Mouse (Mus musculus) heart, adult 2 months (tissue): ENCODE measurements around the gene Alg3. TPM values are rescaled to one million over a fixed set of nuclear protein-coding genes. Genes with fewer than 3 reads are reported as not detected.

Experiments used
- DNase-seq, 2 experiments: peaks; one replicate each; pipeline ENCODE4 v3.0.0; 2021
- H3K27ac ChIP-seq: fragments of 200-600 bp; 2 replicates; pipeline ENCODE4 v1.8.1; 2022
- H3K27me3 ChIP-seq: fragments of 200-500 bp; 2 replicates; pipeline ENCODE4 v1.6.1; 2012; ENCODE audit warnings: mild to moderate bottlenecking, low read length, inconsistent platforms, mixed read lengths; ENCODE audit not compliant: control insufficient read depth, insufficient read depth
- H3K36me3 ChIP-seq: fragments of 200-500 bp; 2 replicates; pipeline ENCODE4 v1.6.1; 2012; ENCODE audit warnings: low read length, inconsistent platforms; ENCODE audit not compliant: control insufficient read depth, insufficient read depth
- H3K4me1 ChIP-seq: fragments of 200-500 bp; 2 replicates; pipeline ENCODE4 v1.6.1; 2011; ENCODE audit warnings: low read length; ENCODE audit not compliant: control insufficient read depth, insufficient read depth
- H3K4me3 ChIP-seq: fragments of 200-600 bp; 2 replicates; pipeline ENCODE4 v1.8.1; 2022
- H3K79me2 ChIP-seq: fragments of 200-500 bp; replicated peaks from 2 replicates; pipeline ENCODE4 v1.6.1; 2012; ENCODE audit warnings: mild to moderate bottlenecking, inconsistent platforms, low read length, moderate library complexity, mixed read lengths; ENCODE audit not compliant: control insufficient read depth, insufficient read depth
- H3K9ac ChIP-seq: fragments of 200-500 bp; 2 replicates; pipeline ENCODE4 v1.6.1; 2012; ENCODE audit warnings: low read depth, mild to moderate bottlenecking, control low read depth, inconsistent platforms, low read length, mixed read lengths
- CTCF ChIP-seq: fragments of 200-600 bp; IDR thresholded peaks from 2 replicates; pipeline ENCODE4 v1.8.1; 2022; ENCODE audit warnings: antibody characterized with exemption, mild to moderate bottlenecking, moderate library complexity
- EP300 ChIP-seq: fragments of 200-500 bp; IDR thresholded peaks from 2 replicates; pipeline ENCODE4 v1.6.1; 2011; ENCODE audit warnings: low read depth, low read length, control low read depth; ENCODE audit not compliant: insufficient read depth
- POLR2A ChIP-seq: fragments of 200-500 bp; IDR thresholded peaks from 2 replicates; pipeline ENCODE4 v1.6.1; 2011; ENCODE audit warnings: mild to moderate bottlenecking, low read depth, low read length, control low read depth; ENCODE audit not compliant: insufficient read depth
- WGBS: fragments of 180-500 bp; shearing (Covaris S2); methylation state at CpG from one replicate; pipeline ENCODE4 v1.1.7; 2018; 5-methylcytosine and 5-hydroxymethylcytosine counted together
- intact Hi-C: fragments of 180-260 bp; cut with DNase I; formaldehyde crosslinking; loops from one replicate; pipeline ENCODE4 v1.15.1; 2025
- polyA plus RNA-seq: library from polyadenylated mRNA; depleted of rRNA; stranded (reverse); fragments of >200 nt; gene quantifications from 2 replicates; pipeline ENCODE4 v1.2.3, GENCODE M21; 2012
- total RNA-seq, 2 experiments: library from RNA; stranded (reverse); gene quantifications; 2 replicates each; pipeline ENCODE4 v1.2.3; 2021

The Alg3 gene
- total and polyA plus RNA-seq, 3 experiments = 9.9 to 19.2 (median 10.4) TPM

GRCm38 (mm10) chr16:20595737-20596136 is 15.8 kb downstream of the Alg3 start:
- Histone ChIP-seq H3K36me3 (no peaks in the 10 kb centered on the region), H3K9ac (no peak overlapping the region), H3K4me3 (no peak overlapping the region), H3K4me1 (no peaks in the 10 kb centered on the region), H3K79me2 (no peaks in the 10 kb centered on the region), H3K27me3 (peaks cover 7% of the 10 kb centered on the region; the same call in 1 of the 2 replicates), H3K27ac (no peak overlapping the region)
- 78% methylated on average over 4 of the region's 4 CpGs for WGBS
- DNase-seq = no peak
- TF ChIP-seq EP300 = no peak
- TF ChIP-seq POLR2A = no peak
- TF ChIP-seq CTCF = no peak
- intact Hi-C loops = no loop called here

- H3K4me3 ChIP-seq = no peak overlapping the region
- no peaks in the 10 kb centered on the region for H3K79me2 ChIP-seq
- no peak for DNase-seq
- no peak overlapping the region for H3K27ac ChIP-seq
- no peaks in the 10 kb centered on the region for H3K36me3 ChIP-seq
- intact Hi-C loops = no loop called here
- no peak overlapping the region for H3K9ac ChIP-seq
- TF ChIP-seq POLR2A (no peak), EP300 (no peak), CTCF (no peak)
- H3K4me1 ChIP-seq = no peaks in the 10 kb centered on the region
- 62% methylated on average over 7 of the region's 7 CpGs for WGBS
- peaks cover 12% of the 10 kb centered on the region for H3K27me3 ChIP-seq
Observed at GRCm38 (mm10) chr16:20595060-20595673, 16.4 kb downstream of the Alg3 start.

GRCm38 (mm10) chr16:20591076-20591705 is 20.3 kb downstream of the Alg3 start:
- Histone ChIP-seq H3K27ac (no peak overlapping the region), H3K27me3 (peaks cover 22% of the 10 kb centered on the region), H3K4me1 (no peaks in the 10 kb centered on the region), H3K4me3 (no peak overlapping the region), H3K79me2 (no peaks in the 10 kb centered on the region), H3K9ac (no peak overlapping the region), H3K36me3 (no peaks in the 10 kb centered on the region)
- intact Hi-C loops = no loop called here
- DNase-seq = no peak
- TF ChIP-seq EP300 (no peak), CTCF (no peak)
- 5% methylated on average over 48 of the region's 48 CpGs for WGBS

- Histone ChIP-seq H3K9ac (no peak overlapping the region), H3K79me2 (no peaks in the 10 kb centered on the region), H3K27ac (no peak overlapping the region), H3K36me3 (no peaks in the 10 kb centered on the region), H3K4me3 (no peak overlapping the region), H3K27me3 (peaks cover 22% of the 10 kb centered on the region), H3K4me1 (no peaks in the 10 kb centered on the region)
- DNase-seq = no peak
- WGBS = 3% methylated on average over 17 of the region's 17 CpGs
- TF ChIP-seq EP300 (no peak), POLR2A (no peak), CTCF (no peak)
- intact Hi-C loops = no loop called here
Observed at GRCm38 (mm10) chr16:20590680-20591038, 20.9 kb downstream of the Alg3 start.

- no peak overlapping the region for H3K27ac ChIP-seq
- H3K4me3 ChIP-seq = peak overlapping the region; percentile 28
- no peak for TF ChIP-seq POLR2A
- TF ChIP-seq EP300 = no peak
- no peaks in the 10 kb centered on the region for H3K36me3 ChIP-seq
- H3K4me1 ChIP-seq = no peaks in the 10 kb centered on the region
- no peaks in the 10 kb centered on the region for H3K79me2 ChIP-seq
- H3K27me3 ChIP-seq = peaks cover 22% of the 10 kb centered on the region
- 1% methylated on average over 36 of the region's 39 CpGs for WGBS
- intact Hi-C loops = no loop called here
- H3K9ac ChIP-seq = no peak overlapping the region
- DNase-seq = peak in 1 of 2 experiments; percentile 34
Observed at GRCm38 (mm10) chr16:20589939-20590679, 21.4 kb downstream of the Alg3 start.
